8 mouse cellular contexts compared by ENCODE assay signal in the genomic region with DNA sequence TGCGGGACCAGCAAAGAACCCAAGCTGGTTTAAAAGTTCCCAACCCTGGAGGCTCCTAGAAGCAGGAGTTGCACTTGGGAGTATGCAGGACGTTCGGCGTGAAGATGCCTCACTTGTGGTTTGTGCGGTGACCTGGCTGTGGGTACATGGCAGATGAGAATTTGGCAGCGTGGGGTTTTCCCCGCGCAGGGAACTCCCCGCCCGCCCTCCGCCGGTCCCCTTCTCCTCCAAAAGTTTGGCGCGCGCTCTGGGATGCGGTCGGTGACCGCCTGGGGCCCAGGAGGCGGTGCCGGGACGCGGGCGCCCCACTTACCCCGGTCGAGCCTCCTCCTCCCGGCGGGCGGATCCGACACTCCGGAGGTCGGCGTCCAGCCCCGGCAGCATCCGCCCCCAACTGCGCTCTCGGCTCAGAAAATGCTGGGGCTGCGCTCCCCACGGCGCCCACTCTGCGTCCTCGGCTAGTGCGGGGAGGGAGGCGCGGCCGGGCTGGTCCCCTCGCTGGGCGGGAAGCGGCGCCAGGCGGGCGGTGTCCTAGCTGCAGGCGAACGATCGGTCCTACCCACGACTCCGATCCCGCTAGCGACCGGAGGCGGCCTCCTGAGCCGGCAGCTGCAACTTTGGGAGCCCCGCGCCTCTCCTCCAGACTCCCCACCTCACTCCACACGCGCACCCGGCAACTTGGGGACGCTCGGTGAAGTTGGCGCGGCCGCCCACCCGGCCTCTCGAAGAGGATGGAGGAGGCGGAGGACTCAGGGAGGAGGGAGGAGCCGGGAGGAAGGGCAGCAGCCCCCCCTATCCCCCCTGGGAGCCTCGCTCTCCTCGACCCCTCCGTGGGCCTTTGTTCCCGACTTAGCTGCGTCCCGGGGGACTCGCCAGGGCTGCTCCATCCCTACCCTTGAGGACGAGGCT. TPM values are rescaled to one million over a fixed set of nuclear protein-coding genes. Genes with fewer than 3 reads are reported as not detected.
DNase-seq lines count a peak whose midpoint lies in the region; ATAC-seq lines count a peak whose summit lies in the region.

Chst3 (minus strand) TSS at position 670 of the 909 bp plus-strand sequence.

- H3K4me2 ChIP-seq in forebrain, embryonic 12.5 days, result peak within 1 kb of the TSS; percentile 89
- peak within 1 kb of the TSS; percentile 90 for H3K4me2 ChIP-seq in limb, embryonic 12.5 days
- peak within 1 kb of the TSS; percentile 91 for H3K4me2 ChIP-seq in midbrain, embryonic 11.5 days

- under 1% methylated on average over 63 of the region's 83 CpGs for WGBS in forebrain, embryonic 12.5 days
- WGBS in limb, embryonic 12.5 days, result under 1% methylated on average over 82 of the region's 83 CpGs
- WGBS in midbrain, embryonic 11.5 days, result under 1% methylated on average over 73 of the region's 83 CpGs

- peak within 1 kb of the TSS; percentile 85 for H3K9ac ChIP-seq in forebrain, embryonic 12.5 days
- H3K9ac ChIP-seq in limb, embryonic 12.5 days (replicated peaks), result peak within 1 kb of the TSS; percentile 87
- H3K9ac ChIP-seq in midbrain, embryonic 11.5 days (ENCODE audit: low read length), result peak within 1 kb of the TSS; percentile 89

- peak within 1 kb of the TSS; percentile 79 for H3K27ac ChIP-seq in forebrain, embryonic 12.5 days
- H3K27ac ChIP-seq in limb, embryonic 12.5 days, result peak within 1 kb of the TSS; percentile 86
- H3K27ac ChIP-seq in midbrain, embryonic 11.5 days (ENCODE audit: low read depth, low read length), result 0 out of 2 replicates have a peak within 1 kb of the TSS, but pooled peaks have one; percentile 20

- peak; percentile 41 for DNase-seq in urinary bladder, adult 2 months (ENCODE audit: low spot score)
- no peak for DNase-seq in urinary bladder, postnatal 10 days (ENCODE audit: low spot score)
- peak; percentile 61 for DNase-seq in heart, postnatal 4 days
- peak; percentile 96 for DNase-seq in midbrain, embryonic 11.5 days (ENCODE audit: low spot score, missing footprints)
- DNase-seq in spleen, postnatal 4 days (ENCODE audit: low spot score in 2 of 2), result peak; percentile 47 to 77
- no peak for DNase-seq in layer of hippocampus, adult 11-12 months (ENCODE audit: low spot score)

- peak; percentile 91 for ATAC-seq in forebrain, embryonic 12.5 days (ENCODE audit: low FRiP score)
- peak; percentile 74; the same call in 1 of the 2 replicates for ATAC-seq in limb, embryonic 12.5 days (ENCODE audit: insufficient number of reproducible peaks, insufficient read depth, low FRiP score, low TSS enrichment, low read depth)
- ATAC-seq in midbrain, embryonic 11.5 days (ENCODE audit: low FRiP score), result peak; percentile 93

- H3K4me1 ChIP-seq in forebrain, embryonic 12.5 days, result peaks cover 44% of the 10 kb centered on the region
- peaks cover 32% of the 10 kb centered on the region for H3K4me1 ChIP-seq in limb, embryonic 12.5 days (replicated peaks)
- peaks cover 9% of the 10 kb centered on the region for H3K4me1 ChIP-seq in midbrain, embryonic 11.5 days (ENCODE audit: control insufficient read depth, insufficient read depth, low read length)

- H3K36me3 ChIP-seq in forebrain, embryonic 12.5 days (replicated peaks), result no peaks in the 10 kb centered on the region
- H3K36me3 ChIP-seq in limb, embryonic 12.5 days, result no peaks in the 10 kb centered on the region
- no peaks in the 10 kb centered on the region for H3K36me3 ChIP-seq in midbrain, embryonic 11.5 days (ENCODE audit: control insufficient read depth, insufficient read depth, low read length)

- H3K4me3 ChIP-seq in forebrain, embryonic 12.5 days (replicated peaks), result peak within 1 kb of the TSS; percentile 80
- H3K4me3 ChIP-seq in limb, embryonic 12.5 days (replicated peaks), result peak within 1 kb of the TSS; percentile 66
- peak within 1 kb of the TSS; percentile 70 for H3K4me3 ChIP-seq in midbrain, embryonic 11.5 days (ENCODE audit: low read depth, low read length)

- no peaks in the 10 kb centered on the region; the same call in 1 of the 2 replicates for H3K27me3 ChIP-seq in forebrain, embryonic 12.5 days
- H3K27me3 ChIP-seq in limb, embryonic 12.5 days, result peaks cover 4% of the 10 kb centered on the region
- no peaks in the 10 kb centered on the region; the same call in 1 of the 2 replicates for H3K27me3 ChIP-seq in midbrain, embryonic 11.5 days (ENCODE audit: control insufficient read depth, insufficient read depth, low read length)

- H3K9me3 ChIP-seq in forebrain, embryonic 12.5 days, result no peaks in the 10 kb centered on the region
- H3K9me3 ChIP-seq in limb, embryonic 12.5 days, result no peaks in the 10 kb centered on the region
- H3K9me3 ChIP-seq in midbrain, embryonic 11.5 days (ENCODE audit: control insufficient read depth, low read length), result no peaks in the 10 kb centered on the region

RNA-seq across cellular contexts. Expression of gene Chst3, which starts in this region (rescaled TPM):
- 0.58 and 0.77 TPM in 2 replicates for polyA plus RNA-seq in urinary bladder, adult 2 months (2012; rRNA removed)
- polyA plus RNA-seq in forebrain, embryonic 12.5 days (2016; fragmentation: Nextera tagmentation; extraction: Ambion mirVana), result 3.7 and 4.0 TPM in 2 replicates
- total RNA-seq in heart, postnatal 4 days (2021), result 1 to 10 TPM; 1.6 to 2.4 TPM
- 2.7 and 3.4 TPM in 2 replicates for polyA plus RNA-seq in limb, embryonic 12.5 days (2016; fragmentation: Nextera tagmentation; extraction: Ambion mirVana)
- polyA plus RNA-seq in midbrain, embryonic 11.5 days (2014; fragmentation: Nextera tagmentation; extraction: Ambion mirVana), result 0.97 and 1.2 TPM in 2 replicates

Comparison
In these comparisons a context has a peak if more than half of its experiments do, and no peak if none do; other contexts are left out.
1. Peak in DNase-seq in urinary bladder, adult 2 months; RNA of the gene not detected or under 1 TPM.
2. DNase-seq: peak in heart, postnatal 4 days (single experiment), midbrain, embryonic 11.5 days (single experiment) and spleen, postnatal 4 days (2 of 2); none in urinary bladder, postnatal 10 days (single experiment) and layer of hippocampus, adult 11-12 months (single experiment).
3. H3K27ac ChIP-seq: peak in every context shown above with its lines; median percentile 86 in limb, embryonic 12.5 days; 79 in forebrain, embryonic 12.5 days; 20 in midbrain, embryonic 11.5 days.
4. Peak in every context shown above with its lines, with median percentiles within 50 percentile points of each other: ATAC-seq, H3K4me2 ChIP-seq, H3K4me3 ChIP-seq and H3K9ac ChIP-seq.